8 mouse cellular contexts compared by ENCODE assay signal in genomic region chr7:110688884-110689681, GRCm38 (mm10).
DNase-seq lines count a peak whose midpoint lies in the region; ATAC-seq and TF ChIP-seq lines count a peak whose summit lies in the region.

No protein-coding gene starts in this region.

- peaks cover 15% of the 10 kb centered on the region for H3K4me1 ChIP-seq in intestine, embryonic 16.5 days (ENCODE audit: control insufficient read depth, insufficient read depth, low read length)
- peaks cover 5% of the 10 kb centered on the region for H3K4me1 ChIP-seq in lung, adult 2 months (ENCODE audit: control insufficient read depth, insufficient read depth, low read length)

- TF ChIP-seq CTCF in lung, adult 2 months (IDR thresholded peaks at IDR 0.05; ENCODE audit: insufficient read depth, low read length), result 0 out of 2 replicates have a peak, but pooled peaks have one; percentile 1

- peak overlapping the region; percentile 43 for H3K4me2 ChIP-seq in intestine, embryonic 16.5 days (ENCODE audit: low read depth, low read length)

- 22% methylated on average over 14 of the region's 14 CpGs for WGBS in intestine, embryonic 16.5 days
- WGBS in lung, adult 2 months, result 15% methylated on average over 14 of the region's 14 CpGs

- peak; percentile 95 for ATAC-seq in intestine, embryonic 16.5 days

- no peak overlapping the region for H3K4me3 ChIP-seq in intestine, embryonic 16.5 days (ENCODE audit: low read length)
- no peak overlapping the region for H3K4me3 ChIP-seq in lung, adult 2 months (replicated peaks; ENCODE audit: extremely low read depth, low read depth, low read length)

- intact Hi-C loops in gastrocnemius, postnatal 14 days (cut with DNase I; ENCODE audit: low total_unique reads), result no loop called here

- no peaks in the 10 kb centered on the region for H3K9me3 ChIP-seq in intestine, embryonic 16.5 days (ENCODE audit: control insufficient read depth, low read length)

- H3K27ac ChIP-seq in intestine, embryonic 16.5 days (ENCODE audit: low read length), result peak overlapping the region; percentile 81

- H3K27me3 ChIP-seq in intestine, embryonic 16.5 days (replicated peaks; ENCODE audit: control insufficient read depth, insufficient read depth, low read length), result no peaks in the 10 kb centered on the region

- no peak overlapping the region for H3K9ac ChIP-seq in intestine, embryonic 16.5 days (ENCODE audit: low read depth, low read length)

- no peak for TF ChIP-seq POLR2A in lung, adult 2 months (IDR thresholded peaks at IDR 0.05; ENCODE audit: borderline replicate concordance, extremely low read depth, low read depth, low read length)

- DNase-seq in CD4-positive helper T cell, adult 2 months (ENCODE audit: low read depth, low spot score), result peak; percentile 65
- peak; percentile 42 for DNase-seq in WW6 (ENCODE audit: low read depth, low spot score)
- peak; percentile 86 for DNase-seq in gastrocnemius, postnatal 14 days
- DNase-seq in lung, adult 2 months, result peak; percentile 41
- peak; percentile 69 to 74 for DNase-seq in spleen, adult 18-20 months
- DNase-seq in right cerebral cortex, postnatal 14 days, result no peak
- no peak for DNase-seq in cerebellum, adult 11 months

- H3K36me3 ChIP-seq in intestine, embryonic 16.5 days (ENCODE audit: control insufficient read depth, insufficient read depth, low read length), result no peaks in the 10 kb centered on the region

Comparison
In these comparisons a context has a peak if more than half of its experiments do, and no peak if none do; other contexts are left out.
1. DNase-seq: peak in CD4-positive helper T cell, adult 2 months (single experiment), WW6 (single experiment), gastrocnemius, postnatal 14 days (single experiment), lung, adult 2 months (single experiment) and spleen, adult 18-20 months (2 of 2); none in right cerebral cortex, postnatal 14 days (single experiment) and cerebellum, adult 11 months (single experiment).